Mouse (Mus musculus): ENCODE measurements around the gene Zan. TPM values are rescaled to one million over a fixed set of nuclear protein-coding genes. Genes with fewer than 3 reads are reported as not detected.
A peak's percentile ranks its signal among the peaks of the same experiment; 100 is the strongest.

Gene Zan
- total RNA-seq, 1 experiment from 2014 or later, result 0.35 TPM

- peak; percentile 35 to 55; a peak in 2 of 4 replicates for ATAC-seq (replicated peaks in 1 of 2; ENCODE audit: insufficient read depth in 1 of 2, low FRiP score in 2 of 2, low TSS enrichment in 1 of 2, low read depth in 1 of 2, poor library complexity in 2 of 2, severe bottlenecking in 2 of 2)
Observed at GRCm38 (mm10) chr5:137510014-137510501, 33.2 kb upstream of the Zan start.

DNA sequence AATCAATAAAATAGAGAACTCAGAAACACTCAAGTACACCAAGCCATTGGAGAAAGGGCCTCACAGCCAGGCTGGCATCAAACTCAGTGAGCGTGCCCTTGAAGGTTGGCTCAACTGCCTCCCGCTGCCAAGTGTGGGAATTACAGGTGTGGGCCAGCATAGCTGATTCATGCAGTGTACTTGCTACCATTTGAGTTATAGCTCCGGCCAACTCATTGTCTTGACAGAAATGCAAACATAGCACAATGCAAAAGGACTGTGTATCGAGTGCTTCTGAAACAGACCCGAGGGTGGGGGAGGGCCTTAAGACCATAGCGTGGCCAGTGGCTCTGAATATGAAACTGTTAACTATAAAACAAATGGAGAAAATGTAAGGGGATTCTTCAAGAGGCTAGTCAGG lies 27.2 kb upstream of the Zan start:
- ATAC-seq (replicated peaks in 1 of 2; ENCODE audit: insufficient read depth in 1 of 2, low FRiP score in 2 of 2, low TSS enrichment in 1 of 2, low read depth in 1 of 2, poor library complexity in 2 of 2, severe bottlenecking in 2 of 2), result no peak

GRCm38 (mm10) chr5:137502667-137503110 lies 25.8 kb upstream of the Zan start:
- ATAC-seq (replicated peaks in 1 of 2; ENCODE audit: insufficient read depth in 1 of 2, low FRiP score in 2 of 2, low TSS enrichment in 1 of 2, low read depth in 1 of 2, poor library complexity in 2 of 2, severe bottlenecking in 2 of 2), result peak; percentile 75 to 79

- peak; percentile 85 to 88 for ATAC-seq (replicated peaks in 1 of 2; ENCODE audit: insufficient read depth in 1 of 2, low FRiP score in 2 of 2, low TSS enrichment in 1 of 2, low read depth in 1 of 2, poor library complexity in 2 of 2, severe bottlenecking in 2 of 2)
Observed at GRCm38 (mm10) chr5:137501709-137502666, 25.1 kb upstream of the Zan start, which contains the start of gene Pop7. Pop7 (minus strand) TSS chr5:137502518.

DNA sequence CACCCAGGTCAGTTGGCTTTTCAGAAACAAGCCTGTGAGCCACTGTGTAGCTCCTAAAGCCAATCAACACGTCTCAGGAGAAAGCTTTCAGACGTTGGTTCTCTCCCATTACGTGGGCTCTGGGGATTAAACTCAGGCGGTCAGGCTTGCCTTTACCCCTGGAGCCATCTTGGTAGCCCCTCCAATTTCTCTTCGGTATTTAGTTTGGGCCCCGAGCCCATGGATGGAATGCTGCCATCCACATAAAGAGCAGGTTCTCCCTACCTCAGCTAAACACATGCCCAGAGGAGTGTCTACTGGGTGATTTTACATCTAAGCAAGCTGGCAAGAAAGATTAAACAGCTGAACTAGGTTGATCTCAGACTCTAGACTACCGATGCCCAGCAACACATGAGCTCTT lies 23.3 kb upstream of the Zan start:
- no peak for ATAC-seq (replicated peaks in 1 of 2; ENCODE audit: insufficient read depth in 1 of 2, low FRiP score in 2 of 2, low TSS enrichment in 1 of 2, low read depth in 1 of 2, poor library complexity in 2 of 2, severe bottlenecking in 2 of 2)

GRCm38 (mm10) chr5:137493831-137494230 lies 17.0 kb upstream of the Zan start:
- ATAC-seq (replicated peaks in 1 of 2; ENCODE audit: insufficient read depth in 1 of 2, low FRiP score in 2 of 2, low TSS enrichment in 1 of 2, low read depth in 1 of 2, poor library complexity in 2 of 2, severe bottlenecking in 2 of 2), result no peak; a peak in 1 of 4 replicates

GRCm38 (mm10) chr5:137491559-137491958 lies 14.7 kb upstream of the Zan start:
- ATAC-seq (replicated peaks in 1 of 2; ENCODE audit: insufficient read depth in 1 of 2, low FRiP score in 2 of 2, low TSS enrichment in 1 of 2, low read depth in 1 of 2, poor library complexity in 2 of 2, severe bottlenecking in 2 of 2), result no peak

DNA sequence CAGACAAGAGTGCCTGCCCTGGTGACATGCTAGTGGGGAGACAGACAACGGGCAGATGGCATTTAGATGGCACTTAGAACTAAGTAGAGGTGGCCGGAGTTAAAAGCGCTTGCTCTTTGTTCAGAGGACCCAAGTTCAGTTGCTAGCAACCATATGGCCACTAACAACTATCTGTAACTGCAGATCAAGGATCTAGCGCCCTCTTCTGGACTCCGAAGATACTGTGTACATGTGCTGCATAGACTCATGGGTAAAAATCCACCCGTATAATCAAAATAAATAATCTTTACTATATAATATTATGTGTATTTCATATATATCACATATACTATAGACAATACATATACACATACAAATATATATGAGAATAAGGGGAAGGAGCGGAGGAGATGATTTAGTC lies 10.8 kb upstream of the Zan start:
- no peak for ATAC-seq (replicated peaks in 1 of 2; ENCODE audit: insufficient read depth in 1 of 2, low FRiP score in 2 of 2, low TSS enrichment in 1 of 2, low read depth in 1 of 2, poor library complexity in 2 of 2, severe bottlenecking in 2 of 2)

GRCm38 (mm10) chr5:137485851-137486155 lies 8.9 kb upstream of the Zan start:
- no peak for ATAC-seq (replicated peaks in 1 of 2; ENCODE audit: insufficient read depth in 1 of 2, low FRiP score in 2 of 2, low TSS enrichment in 1 of 2, low read depth in 1 of 2, poor library complexity in 2 of 2, severe bottlenecking in 2 of 2)

DNA sequence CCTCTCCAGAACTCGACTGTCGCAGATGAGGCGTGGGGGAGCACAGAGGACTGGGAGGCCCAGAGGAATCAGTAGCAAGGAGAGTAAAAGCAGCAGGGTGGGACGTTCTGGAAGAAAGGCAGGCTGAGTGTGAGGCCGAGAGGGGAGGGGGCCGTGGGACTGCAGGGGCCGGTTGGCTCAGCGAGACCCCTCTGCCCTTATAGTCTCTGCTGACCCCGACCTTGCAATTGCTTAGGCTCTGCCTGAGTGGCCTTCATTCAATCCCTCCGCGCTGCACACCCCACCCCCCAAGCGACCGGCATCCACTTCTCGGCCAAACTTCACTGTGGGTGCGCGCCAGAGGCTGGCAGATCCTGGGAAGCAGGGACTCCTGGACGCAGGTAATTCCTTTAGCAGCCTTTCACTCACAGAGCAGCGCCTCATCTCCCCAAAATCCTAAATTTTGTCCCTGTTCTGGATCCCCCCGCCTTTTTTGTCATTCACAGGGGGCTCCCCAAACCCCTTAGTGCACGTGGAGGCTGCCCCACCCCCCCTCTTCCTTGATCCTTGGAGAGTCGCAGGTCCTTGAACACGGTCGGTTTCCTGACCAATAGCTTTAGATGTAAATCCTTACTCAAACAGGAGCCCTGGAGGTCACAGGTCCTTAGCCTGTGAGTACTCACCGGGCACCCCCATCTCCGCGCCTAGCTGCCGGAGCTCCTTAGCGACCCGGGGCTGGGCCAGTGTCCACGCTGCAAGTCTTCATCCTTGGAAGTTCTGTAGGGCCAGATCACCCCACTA lies 8.4 kb upstream of the Zan start:
- ATAC-seq (replicated peaks in 1 of 2; ENCODE audit: insufficient read depth in 1 of 2, low FRiP score in 2 of 2, low TSS enrichment in 1 of 2, low read depth in 1 of 2, poor library complexity in 2 of 2, severe bottlenecking in 2 of 2), result no peak

DNA sequence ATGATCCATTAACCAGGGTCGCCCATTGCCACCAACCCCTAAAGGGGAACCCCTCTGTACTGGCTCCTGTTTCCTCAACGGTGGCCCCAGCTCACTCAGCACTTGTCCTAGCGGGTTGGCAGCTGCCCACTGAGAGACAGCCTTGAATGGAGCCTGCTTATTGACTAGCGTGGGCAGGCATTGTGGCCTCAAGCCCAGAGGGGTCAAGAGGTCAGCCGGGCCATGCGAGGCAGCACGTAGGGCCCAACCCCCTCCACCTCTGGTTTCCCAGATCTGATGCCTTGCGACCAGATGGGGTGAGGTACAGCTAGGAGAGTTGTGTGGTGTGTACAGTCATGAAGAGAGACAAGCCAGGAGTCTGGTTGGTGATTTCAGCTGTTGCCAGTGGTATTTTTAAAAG lies 5.0 kb upstream of the Zan start:
- no peak for ATAC-seq (replicated peaks in 1 of 2; ENCODE audit: insufficient read depth in 1 of 2, low FRiP score in 2 of 2, low TSS enrichment in 1 of 2, low read depth in 1 of 2, poor library complexity in 2 of 2, severe bottlenecking in 2 of 2)

GRCm38 (mm10) chr5:137481138-137481537 lies 4.3 kb upstream of the Zan start:
- peak; percentile 37 to 48; a peak in 1 of 4 replicates for ATAC-seq (replicated peaks in 1 of 2; ENCODE audit: insufficient read depth in 1 of 2, low FRiP score in 2 of 2, low TSS enrichment in 1 of 2, low read depth in 1 of 2, poor library complexity in 2 of 2, severe bottlenecking in 2 of 2)

DNA sequence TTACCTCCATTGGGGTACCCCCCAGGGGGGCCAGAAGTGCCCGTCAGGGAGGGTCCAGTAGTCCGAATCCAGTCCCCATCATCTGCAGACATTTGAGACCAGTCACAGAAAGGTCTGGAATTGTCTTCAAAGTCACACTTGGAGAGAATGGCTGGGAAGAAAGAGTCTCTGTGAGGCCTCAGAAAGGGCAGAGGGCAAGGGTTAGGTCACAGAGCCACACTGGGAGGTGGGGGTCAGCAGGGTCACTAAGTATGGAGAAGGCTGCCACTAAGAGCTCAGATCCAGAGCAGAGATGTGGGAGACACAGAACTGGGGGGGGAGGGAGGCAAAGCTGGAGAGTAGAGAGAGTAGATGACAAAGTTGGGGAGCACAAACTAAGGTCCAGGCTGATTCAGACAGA lies 2.5 kb downstream of the Zan start:
- no peak for ATAC-seq (replicated peaks in 1 of 2; ENCODE audit: insufficient read depth in 1 of 2, low FRiP score in 2 of 2, low TSS enrichment in 1 of 2, low read depth in 1 of 2, poor library complexity in 2 of 2, severe bottlenecking in 2 of 2)

GRCm38 (mm10) chr5:137472252-137472904 lies 4.5 kb downstream of the Zan start:
- peak; percentile 17 to 27; a peak in 2 of 4 replicates for ATAC-seq (replicated peaks in 1 of 2; ENCODE audit: insufficient read depth in 1 of 2, low FRiP score in 2 of 2, low TSS enrichment in 1 of 2, low read depth in 1 of 2, poor library complexity in 2 of 2, severe bottlenecking in 2 of 2)

- no peak for ATAC-seq (replicated peaks in 1 of 2; ENCODE audit: insufficient read depth in 1 of 2, low FRiP score in 2 of 2, low TSS enrichment in 1 of 2, low read depth in 1 of 2, poor library complexity in 2 of 2, severe bottlenecking in 2 of 2)
Observed at GRCm38 (mm10) chr5:137466946-137467345, 9.9 kb downstream of the Zan start.

GRCm38 (mm10) chr5:137465049-137465448 lies 11.8 kb downstream of the Zan start:
- ATAC-seq (replicated peaks in 1 of 2; ENCODE audit: insufficient read depth in 1 of 2, low FRiP score in 2 of 2, low TSS enrichment in 1 of 2, low read depth in 1 of 2, poor library complexity in 2 of 2, severe bottlenecking in 2 of 2), result no peak

DNA sequence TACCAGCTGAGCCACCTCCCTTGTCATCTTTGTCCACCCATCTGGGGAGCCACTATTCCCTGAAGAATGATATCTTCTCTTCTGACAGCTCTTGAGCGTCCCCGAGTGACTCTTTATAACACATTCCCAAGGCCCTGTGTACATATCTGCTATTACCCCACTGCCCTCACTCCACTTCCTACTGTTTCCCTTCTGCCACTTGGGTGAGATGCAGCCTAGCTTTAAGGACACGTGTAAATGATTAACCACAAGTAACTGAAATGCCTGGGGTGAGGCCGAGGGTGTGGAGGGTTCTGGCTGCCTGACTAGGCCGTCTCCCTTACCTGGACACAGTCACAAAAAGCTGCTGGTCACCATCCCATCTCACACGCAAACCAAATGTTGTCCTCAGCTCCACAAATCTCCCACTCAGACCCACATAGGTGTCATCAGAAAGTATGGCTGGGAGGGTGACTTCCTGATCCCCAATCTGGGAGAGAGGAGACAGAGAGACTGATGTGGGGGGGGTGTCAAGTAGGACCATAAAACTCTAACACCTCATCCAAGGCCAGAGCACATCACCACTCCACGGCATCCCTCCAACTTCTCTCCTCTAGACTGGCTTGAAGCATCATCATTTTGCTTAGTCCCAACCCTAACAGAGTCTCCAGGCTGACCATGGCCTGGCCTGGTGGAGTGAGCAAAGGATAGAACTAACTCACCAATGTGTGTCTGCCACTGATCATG lies 20.8 kb downstream of the Zan start:
- no peak; a peak in 1 of 4 replicates for ATAC-seq (replicated peaks in 1 of 2; ENCODE audit: insufficient read depth in 1 of 2, low FRiP score in 2 of 2, low TSS enrichment in 1 of 2, low read depth in 1 of 2, poor library complexity in 2 of 2, severe bottlenecking in 2 of 2)
